Mouse (Mus musculus) megakaryocyte progenitor cell, adult 5-6 weeks (primary cell): Measurements from ENCODE around the gene H3f3b. TPM values are rescaled to one million over a fixed set of nuclear protein-coding genes. Genes with fewer than 3 reads are reported as not detected.
"Not testable (repeated sequence)": the region's sequence is repeated elsewhere in the genome, so short reads cannot be mapped to it uniquely, and the experiment has no call there.

Experiments used
- ATAC-seq: replicated peaks from 2 replicates; pipeline ENCODE4 v1.8.0; 2016; ENCODE audit warnings: mild to moderate bottlenecking, moderate TSS enrichment, inconsistent platforms; ENCODE audit not compliant: poor library complexity
- total RNA-seq, 2 experiments: library from RNA; stranded (forward) in 1 of 2; stranded (reverse) in 1 of 2; fragments of 157-497, 149-512 nt in 1 of 2; fragments of 200-1000 nt in 1 of 2; gene quantifications; 2 replicates each; pipeline versions ENCODE4 v1.2.3 to v1.2.4; 2015 to 2017

H3f3b gene
- total RNA-seq, 2 experiments from 2014 or later = 714 to 751 TPM

DNA sequence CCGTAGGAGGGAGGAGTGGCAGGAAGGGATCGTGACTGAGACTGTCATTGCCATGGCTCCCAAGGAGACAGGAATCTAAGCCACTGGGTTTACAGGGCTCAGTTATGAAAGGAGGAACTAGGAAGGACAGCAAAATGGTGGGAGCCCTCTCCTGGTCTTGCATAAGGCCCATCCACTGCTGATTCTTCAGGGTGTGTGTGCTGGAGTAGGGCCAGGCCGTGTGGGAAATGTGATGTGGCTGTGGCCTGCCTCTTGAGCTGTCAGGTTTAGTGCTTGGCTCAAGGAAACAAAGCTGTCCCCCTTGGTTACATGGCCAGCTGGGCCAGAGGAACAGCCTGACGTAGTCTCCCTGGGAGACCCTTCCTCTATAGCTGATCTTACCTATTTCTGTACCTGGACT is 22.4 kb upstream of the H3f3b start:
- ATAC-seq = no peak

DNA sequence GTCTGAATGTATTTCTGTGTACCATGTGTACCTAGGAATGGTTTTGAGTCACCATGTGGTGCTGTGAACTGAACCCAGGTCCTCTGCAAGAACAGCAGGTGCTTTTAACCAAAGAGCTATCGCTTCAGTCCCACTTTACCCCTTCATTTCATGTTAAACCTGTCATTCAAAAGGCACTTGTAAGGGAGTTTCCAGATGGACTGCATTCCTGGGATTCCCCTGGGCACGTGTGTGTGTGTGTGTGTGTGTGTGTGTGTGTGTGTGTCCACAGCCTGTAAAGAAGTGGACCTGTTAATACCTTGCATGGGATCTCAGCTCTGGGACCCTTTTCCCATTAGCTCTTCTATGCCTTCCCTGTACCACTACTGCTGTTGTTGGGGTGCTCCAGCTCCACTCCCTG is 21.8 kb upstream of the H3f3b start:
- no peak for ATAC-seq

DNA sequence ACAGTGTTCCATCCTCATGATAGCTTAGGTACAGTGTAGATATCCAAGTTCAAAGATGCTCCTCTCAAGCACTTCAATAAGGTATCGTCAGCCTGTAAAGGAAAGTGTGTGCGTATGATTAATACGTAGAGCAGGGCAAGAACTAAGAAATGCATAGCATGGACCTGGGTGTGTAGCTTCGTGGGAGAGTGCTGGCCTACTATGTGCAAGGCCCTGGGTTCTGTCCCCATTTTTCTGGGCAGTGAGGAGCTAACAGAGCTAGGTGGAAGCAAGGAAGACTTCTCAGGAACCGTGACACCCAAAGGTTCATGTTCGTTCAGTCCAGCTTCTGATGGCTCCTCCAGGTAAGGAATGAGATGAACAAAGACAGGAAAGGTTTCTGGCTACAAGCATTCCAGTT is 17.4 kb upstream of the H3f3b start:
- ATAC-seq = no peak

DNA sequence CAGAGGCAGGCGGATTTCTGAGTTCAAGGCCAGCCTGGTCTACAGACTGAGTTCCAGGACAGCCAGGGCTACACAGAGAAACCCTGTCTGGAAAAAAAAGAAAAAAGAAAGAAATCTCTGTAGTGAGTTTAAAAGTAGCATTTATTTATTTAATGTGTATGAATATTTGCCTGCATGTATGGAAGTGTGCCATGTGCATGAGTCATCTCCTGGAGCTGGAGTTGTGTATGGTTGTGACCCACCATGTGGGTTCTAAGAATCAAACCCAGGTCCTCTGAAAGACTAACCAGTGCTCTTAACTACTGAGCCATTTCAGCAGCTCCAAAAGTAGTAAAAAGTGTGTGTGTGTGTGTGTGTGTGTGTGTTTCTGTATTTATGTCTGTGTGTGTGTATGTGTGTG is 15.5 kb upstream of the H3f3b start:
- ATAC-seq = no peak

DNA sequence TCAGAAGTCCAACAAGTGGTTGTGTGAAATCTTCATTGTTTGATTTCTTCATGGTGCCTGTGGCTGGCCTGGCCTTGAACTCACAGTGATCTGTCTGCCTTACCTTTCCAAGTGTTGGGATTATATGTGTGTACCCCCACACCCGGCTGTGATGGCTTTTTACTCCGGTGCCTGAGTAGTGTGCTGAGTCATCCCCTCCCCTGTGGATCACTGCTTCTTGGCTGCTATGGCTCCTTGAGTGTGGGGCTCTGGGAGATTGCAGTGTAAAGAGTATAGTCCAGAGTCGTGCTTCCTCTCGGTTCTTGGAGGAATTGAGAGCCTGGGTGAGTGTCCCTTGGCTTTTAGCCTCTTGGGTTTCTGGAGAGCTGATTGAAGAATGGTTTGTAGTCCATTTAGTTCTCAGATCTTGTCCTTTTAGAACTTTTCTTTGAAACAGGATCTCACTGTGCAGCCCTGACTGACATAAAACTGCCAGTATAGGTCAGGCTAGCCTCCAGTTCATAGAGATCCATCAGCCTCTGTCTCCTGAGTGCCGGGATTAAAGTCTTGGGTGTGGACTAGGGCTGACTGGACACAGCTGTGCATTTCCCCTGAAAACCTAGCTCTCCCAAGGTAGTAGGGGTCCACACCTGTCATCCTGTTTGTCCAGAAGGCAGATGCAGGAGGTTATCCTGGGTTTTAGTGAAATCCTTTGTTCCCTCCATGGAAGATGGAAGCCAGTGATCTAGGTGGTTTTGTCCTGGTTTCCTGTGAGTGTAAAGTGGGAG is 14.8 kb upstream of the H3f3b start:
- no peak for ATAC-seq

DNA sequence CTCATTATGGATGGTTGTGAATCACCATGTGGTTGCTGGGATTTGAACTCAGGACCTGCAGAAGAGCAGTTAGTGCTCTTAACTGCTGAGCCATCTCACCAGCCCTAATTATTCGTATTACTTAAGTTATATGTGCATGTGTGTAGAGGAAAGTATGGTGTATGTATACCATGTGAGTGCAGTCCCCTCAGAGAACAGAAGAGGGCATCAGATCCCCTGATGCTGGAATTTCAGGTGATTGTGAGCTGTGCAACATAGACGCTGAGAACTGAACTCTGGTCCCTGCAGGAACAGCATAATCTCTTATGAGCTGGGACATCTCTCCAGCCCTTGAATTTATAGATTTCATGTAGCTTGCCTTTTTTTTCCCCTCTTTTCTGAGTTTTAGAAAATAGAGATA is 14.1 kb upstream of the H3f3b start:
- no peak for ATAC-seq

DNA sequence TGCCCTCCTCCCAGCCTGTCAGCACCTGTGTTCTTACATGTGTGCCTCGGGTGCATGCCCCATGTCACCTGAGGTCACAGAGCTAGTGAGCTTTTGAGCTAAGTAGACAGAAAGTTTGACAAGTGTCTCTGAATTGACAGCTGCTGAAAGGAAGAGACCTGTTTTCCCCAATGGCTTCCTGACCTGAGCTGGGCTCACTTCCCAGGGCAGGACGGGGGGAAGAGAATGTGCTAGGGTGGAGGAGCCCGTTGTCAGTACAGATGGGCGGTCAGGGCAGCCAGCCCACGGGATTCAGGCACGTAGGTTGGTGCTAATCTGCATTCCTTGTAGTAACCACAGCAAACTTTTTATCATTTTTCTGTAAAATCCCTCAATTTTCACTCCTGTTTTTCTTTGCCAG is 12.8 kb upstream of the H3f3b start:
- no peak for ATAC-seq

DNA sequence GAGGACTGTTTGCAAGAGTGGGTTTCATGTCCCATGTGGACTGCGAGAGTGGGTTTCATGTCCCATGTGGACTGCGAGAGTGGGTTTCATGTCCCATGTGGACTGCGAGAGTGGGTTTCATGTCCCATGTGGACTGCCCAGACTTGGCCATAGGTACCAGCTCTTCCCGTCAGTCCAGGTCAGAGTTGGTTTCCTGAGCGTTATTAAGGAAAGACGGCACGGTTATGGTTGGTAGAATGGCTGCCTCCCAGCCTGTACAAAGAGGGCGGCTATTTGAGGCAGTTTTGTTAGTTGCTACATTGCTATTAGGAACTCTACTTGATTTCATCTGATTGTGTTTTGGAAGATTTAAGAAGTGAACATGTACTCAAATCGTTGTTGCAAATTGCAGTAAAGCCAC is 10.1 kb upstream of the H3f3b start:
- ATAC-seq = no peak

DNA sequence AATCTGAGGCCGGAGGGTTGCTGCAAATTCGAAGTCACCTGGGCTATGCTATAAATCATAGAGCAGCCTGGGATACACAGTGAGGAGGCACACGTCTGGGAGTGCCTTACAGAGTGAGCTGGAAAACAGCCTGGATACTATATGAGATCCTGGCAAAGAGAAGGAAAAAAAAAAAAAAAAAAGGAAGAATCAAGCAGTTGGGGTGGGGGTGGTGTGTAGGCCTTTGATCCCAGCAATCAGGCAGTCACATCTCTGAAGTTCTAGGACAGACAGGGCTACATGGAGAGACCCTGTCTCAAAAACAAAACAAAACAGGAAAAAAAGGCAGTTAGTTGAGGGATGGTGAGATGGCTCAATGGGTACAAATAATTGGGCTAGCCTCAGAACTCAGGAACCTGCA is 8.9 kb upstream of the H3f3b start:
- ATAC-seq = no peak

DNA sequence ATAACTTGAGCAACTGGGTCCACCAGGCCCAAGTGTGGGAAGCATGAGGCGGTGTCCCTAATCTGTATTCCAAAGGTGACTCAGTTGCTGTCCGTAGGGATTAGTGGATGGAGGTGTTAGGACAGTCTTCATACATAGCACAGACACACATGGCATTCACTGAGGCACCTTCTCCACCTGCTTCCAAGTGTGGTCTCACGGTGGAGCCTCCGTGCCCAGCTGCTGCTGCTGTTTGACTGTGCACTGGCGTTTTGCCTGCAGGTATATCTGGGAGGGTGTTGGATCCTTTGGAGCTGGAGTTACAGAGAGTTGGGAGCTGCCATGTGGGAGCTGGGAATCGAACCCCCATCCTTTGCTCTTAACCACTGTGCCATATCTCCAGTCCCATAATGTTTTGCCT is 6.8 kb upstream of the H3f3b start:
- no peak for ATAC-seq

DNA sequence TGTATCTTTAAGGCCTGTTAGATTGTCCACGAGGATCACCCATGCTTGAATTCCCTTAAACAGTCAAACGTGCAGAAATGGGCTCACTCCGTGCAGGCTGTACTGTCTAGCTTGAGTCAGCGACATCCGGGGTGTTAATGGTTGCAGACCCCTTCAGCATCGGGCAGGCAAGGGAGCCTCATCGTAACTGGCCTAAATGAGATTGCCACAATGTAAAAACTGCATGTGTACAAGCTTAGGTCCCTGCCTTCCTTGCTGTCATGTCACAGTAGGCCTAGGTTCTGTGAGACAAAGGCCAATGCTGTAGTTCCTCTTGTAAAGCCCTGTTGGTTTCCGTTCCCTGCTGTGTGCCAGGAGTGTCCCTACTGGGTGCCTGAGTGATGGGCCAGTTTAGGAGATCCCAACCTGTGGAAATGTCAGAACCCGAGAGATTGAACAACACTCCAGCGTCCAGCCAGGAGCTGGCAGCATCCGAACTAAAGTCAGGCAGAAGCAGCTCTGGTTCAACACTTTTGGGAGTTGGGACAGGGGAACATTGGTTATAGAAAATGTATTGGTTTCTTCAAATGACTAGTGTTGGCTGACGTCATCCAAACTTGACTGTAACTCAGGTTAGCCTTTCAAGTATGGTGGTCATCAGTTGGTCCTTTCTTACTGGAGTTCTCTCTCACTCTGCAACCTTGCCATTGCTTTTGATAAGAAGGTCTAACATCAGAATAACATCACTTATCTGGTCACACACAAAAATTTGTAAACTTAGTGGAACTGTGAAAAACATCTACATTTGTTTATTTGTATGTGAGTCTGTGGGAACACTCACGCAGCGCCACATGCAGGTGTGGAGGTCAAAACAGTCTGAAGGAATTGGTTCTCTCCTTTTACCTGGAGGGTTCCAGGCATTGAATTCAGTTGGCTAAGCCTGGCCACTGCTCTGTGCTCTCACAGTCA is 3.4 kb upstream of the H3f3b start:
- peak; percentile 22 for ATAC-seq

DNA sequence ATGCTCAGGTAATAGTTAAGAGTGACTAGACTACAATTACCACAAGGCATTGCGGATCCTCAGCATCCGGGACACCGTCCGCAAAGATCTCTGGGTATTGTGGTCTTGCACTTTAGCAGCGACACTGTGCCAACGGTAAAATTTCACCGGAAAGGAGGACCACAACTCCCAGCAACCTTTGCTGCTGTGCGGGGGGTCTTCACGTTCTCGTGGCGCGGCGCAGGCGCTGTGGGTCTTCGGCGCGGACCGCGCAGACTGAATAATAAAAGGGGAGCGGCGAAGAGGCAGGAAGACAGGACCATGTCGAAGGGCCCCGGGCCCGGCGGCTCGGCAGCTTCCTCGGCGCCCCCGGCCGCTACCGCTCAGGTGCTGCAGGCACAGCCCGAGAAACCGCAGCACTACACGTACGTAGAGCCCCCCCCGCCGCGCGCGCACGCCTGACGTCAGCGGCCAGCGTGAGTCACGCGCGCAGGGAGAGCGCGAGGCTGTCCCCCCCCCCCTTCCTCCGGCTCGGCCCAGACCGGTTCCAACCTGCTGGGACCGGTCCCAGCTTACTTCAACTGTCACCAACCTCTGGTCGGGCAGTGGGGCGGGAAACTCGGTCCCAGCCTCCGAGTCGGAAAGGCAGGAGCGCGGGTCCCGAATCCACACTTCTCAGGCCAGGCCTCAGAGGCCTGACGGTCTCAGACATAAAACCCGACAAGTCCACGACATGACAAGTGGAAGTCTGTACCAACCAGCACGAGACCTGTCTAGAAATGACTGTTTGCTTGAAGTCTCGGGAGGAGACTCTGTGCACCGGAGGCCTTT is 2.5 kb upstream of the H3f3b start, which contains the start of gene Unk:
Gene Unk, plus strand, starts transcription at position 235 of the 810 bp plus-strand sequence.
- ATAC-seq = peak; percentile 84

DNA sequence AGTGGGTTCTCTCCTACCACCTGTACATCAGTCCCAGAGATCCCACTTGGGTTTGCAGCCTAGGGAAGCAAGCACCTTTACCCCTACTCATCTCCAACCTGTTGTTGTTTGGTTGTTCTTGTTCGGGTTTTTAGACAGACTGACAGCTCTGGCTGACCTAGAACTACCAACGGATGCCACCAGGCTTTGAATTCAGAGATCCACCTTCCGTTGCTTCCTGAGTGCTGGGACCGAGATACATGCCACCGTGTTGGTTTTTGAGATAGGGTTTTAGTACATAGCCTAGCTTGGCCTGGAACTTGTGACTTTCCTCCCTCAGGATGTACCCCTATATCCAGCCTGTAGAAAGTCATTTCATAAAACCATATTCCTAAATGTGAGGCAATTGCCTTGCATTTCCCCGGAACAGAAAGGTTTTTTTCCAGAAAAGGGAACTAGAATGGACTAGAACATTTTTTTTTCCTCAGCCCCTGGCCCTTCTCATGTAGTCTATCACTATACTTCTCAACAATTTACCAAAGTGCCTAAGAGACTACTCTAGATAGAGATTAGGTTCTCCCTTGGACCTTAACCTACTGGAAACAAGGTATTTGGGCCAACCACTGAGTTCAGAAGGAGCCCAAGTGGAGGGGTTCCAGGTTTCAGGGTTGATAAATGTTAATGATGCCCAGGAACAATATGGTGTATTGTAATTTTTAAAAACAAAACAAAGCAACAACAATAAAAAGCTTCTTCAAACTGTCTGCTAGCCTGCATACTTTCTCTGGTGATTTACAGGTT is 1.5 kb upstream of the H3f3b start:
- ATAC-seq = no peak

DNA sequence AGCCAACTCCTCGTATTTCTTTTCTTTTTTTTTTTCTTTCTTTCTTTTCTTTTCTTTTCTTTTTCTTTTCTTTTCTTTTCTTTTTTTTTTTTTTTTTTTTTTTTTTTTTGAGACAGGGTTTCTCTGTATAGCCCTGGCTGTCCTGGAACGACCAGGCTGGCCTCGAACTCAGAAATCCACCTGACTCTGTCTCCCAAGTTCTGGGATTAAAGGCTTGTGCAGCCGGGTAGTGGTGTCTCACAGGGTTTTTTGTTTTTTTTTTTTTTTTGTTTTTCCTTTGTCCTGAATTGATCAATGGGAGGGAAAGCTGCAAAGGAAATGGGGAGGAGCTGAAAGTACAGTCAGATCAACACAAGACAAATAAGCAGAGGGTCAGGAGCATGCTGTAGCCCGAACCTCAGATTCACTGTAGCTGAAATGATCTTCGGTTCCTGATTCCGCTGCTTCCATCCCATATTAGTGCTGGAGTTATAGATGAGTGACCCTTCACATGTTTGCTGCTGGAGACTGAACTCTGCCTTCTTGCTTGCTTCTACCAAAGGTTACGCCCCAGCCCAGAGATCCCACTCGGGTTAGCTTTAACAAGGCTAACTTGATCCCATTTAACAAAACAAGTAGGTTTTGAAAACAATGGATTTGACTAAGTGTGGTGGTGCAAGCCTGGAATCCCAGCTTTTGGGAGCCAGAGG is 559 bp upstream of the H3f3b start:
- no peak for ATAC-seq

DNA sequence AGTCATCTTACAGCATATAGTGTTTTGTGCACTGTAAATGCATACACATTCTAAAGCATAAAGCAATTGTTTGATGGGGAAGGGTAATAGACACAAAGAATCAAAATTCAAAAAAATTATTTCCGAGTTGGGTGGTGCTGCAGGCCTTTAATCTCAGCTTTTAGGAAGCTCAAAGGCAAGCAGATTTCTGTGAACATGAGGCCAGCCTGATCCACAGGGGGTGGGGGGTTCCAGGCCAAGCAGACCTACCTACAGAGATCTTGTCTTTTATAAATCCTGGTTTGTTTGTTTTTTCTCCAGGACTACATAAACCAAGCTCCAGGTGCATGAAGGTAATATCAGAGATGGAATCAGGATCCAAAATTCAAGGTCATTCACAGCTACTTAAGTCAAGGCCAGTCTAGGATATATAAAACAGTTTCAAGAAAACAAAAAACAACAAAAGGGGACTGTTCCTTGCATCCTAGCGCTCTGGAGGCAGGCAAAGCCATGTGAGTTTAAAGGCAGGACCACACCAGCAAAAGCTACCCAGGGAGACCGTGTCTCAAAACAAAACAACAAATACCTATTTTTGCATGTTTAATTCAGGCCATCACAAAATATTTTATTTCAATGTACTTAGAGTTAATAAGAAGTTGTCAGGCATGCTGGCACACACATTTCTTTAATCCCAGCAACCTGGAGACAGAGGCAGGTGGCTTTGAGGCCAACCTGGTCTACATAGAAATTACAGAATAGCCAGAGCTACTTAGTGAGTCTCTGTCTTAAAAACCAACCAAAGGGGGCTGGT is 2.5 kb downstream of the H3f3b start:
- ATAC-seq = no peak

DNA sequence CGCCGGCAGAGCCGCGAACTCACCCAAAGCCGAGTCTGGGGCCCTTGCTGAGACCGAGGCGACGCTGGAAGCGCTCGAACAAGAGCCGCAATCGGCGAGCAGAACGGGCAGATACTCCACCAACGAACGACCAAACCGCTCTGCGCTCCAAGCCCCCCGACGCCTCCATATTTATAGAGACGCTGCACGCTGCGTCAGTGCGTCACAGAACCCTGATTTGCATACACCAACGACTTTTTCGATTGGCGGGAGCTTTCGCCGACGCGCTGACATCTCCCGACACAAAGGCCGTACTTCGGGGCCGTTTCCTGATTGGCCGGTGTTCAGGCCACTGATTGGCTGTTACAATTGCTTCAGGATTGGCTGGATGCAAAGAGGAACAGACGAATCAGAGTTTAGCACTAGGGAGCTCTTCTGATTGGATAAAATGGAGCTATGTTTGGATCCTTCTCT is 3.4 kb downstream of the H3f3b start:
- peak; percentile 77 for ATAC-seq

DNA sequence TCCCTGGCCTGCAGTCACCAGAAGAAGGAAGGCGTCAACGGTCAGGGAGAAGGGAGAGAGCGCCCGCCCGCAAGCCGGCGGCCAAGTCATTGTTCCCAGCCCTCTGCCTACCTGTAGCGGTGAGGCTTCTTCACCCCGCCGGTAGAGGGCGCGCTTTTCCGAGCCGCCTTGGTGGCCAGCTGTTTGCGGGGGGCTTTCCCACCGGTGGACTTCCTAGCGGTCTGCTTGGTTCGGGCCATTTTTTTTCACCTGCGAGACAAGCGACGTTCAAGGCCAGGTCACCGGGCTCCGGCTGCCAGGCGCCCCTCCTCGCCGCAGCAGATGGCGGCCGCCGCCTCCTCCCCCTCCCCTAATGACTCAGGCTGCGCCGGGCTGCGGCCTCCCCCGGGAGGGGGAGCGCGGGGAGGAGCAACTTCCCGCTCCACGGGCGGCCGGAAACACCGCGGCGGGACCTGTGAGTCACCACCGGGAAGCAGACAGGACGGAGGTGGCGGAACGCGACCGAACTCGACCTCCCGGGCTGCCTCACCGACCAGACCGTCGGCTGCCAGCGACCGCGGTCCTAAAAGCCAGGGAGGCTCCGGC is 3.9 kb downstream of the H3f3b start:
- peak; percentile 66 for ATAC-seq

DNA sequence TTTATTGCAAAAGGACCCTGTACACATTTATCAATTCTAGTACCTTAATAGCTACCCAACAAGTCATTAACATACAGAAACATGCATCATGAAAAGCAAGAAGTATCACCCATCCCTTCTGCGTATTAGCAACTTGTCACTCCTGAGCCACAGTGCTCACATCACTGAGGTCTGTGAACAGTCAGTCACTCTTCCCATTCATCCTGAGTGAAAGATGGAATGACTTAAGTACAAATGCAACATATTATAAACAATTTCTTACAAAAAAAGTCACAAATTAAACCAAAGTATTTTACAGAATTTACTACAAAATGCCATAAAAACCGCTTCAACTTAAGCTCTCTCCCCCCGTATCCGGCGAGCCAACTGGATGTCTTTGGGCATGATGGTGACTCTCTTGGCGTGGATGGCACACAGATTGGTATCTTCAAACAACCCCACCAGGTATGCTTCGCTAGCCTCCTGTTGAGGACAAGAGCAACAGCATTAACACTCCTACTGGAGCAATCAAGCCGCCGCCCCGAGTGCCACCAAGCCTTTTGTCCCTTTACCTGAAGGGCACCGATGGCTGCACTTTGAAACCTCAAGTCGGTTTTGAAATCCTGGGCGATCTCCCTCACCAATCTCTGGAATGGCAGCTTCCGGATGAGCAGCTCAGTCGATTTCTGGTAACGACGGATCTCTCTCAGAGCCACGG is 4.5 kb downstream of the H3f3b start:
- not testable (repeated sequence) for ATAC-seq
